Mouse (Mus musculus) frontal cortex, adult 2 months (tissue): Measurements from ENCODE around the gene Asb11. TPM values are rescaled to one million over a fixed set of nuclear protein-coding genes. Genes with fewer than 3 reads are reported as not detected.

Experiments
- DNase-seq, 2 experiments: peaks; one replicate each; pipeline ENCODE4 v3.0.0; 2022; ENCODE audit warnings: low spot score in 1 of 2; ENCODE audit errors: extremely low spot score in 1 of 2
- polyA plus RNA-seq: library from polyadenylated mRNA; depleted of rRNA; stranded (reverse); fragments of >200 nt; gene quantifications from 2 replicates; pipeline ENCODE4 v1.2.3, GENCODE M21; 2012; rRNA removed

The Asb11 gene
- 5.0 and 5.6 TPM in 2 replicates for polyA plus RNA-seq

DNA sequence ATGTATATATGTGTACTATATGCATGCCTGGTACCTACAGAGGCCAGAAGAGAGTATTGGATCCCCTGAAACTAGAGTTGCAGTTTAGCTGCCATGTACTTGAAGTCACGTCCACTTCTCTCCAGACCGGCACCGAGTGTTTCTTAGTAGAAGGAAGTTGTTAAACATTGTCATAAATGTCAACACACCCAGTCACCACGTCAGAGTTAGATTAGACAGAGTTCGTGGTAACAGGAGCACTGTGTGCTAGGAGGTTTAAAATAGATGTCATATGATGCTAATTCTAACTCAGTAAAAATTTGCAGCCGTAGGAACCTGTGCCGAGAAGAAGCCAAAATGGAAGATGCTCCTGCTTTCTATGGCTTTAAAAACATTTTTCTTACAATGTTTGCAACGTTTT lies at the start of gene Asb11:
Asb11 (plus strand) TSS at position 286 of the 400 bp plus-strand sequence.
- DNase-seq, result no peak

DNA sequence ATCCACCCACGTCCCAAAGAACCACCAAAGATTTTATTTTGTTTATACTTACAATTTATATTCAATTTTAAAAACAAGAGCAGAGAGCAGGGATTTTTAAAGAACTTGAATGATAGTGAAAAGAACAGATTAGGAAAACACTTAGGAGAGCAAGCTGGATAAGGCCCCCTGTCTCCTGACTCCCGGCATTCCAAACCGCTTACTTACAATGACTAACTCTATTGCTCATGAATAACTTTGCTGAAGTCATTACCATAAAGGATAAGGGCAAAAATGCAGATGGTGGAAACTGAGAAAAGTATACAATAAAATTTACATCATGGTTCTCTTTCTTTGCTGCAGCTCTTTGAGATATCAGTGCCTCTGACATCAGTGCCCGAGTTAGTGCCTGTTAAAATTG lies 42.7 kb upstream of the Asb11 start:
- DNase-seq, result no peak

DNA sequence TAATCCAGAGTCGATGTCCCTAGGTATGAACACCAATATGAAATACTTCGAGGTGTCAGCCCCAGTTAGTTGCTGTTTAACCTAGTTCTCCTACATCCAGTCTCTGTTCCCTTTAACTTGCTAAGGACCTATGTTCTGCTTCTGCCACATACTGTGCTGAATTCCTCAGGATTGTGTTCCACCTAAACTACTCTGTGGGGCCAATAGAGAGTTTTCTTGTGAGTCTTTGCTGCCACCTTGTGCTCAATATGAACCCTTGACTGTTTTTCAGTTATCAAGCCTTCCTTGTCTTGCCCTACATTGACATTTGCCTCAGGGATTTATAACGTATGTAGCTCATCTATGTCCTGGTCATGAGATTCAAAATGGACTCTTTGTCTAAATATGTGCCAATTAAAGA lies 38.3 kb upstream of the Asb11 start:
- DNase-seq, result peak in 1 of 2 experiments; percentile 50

DNA sequence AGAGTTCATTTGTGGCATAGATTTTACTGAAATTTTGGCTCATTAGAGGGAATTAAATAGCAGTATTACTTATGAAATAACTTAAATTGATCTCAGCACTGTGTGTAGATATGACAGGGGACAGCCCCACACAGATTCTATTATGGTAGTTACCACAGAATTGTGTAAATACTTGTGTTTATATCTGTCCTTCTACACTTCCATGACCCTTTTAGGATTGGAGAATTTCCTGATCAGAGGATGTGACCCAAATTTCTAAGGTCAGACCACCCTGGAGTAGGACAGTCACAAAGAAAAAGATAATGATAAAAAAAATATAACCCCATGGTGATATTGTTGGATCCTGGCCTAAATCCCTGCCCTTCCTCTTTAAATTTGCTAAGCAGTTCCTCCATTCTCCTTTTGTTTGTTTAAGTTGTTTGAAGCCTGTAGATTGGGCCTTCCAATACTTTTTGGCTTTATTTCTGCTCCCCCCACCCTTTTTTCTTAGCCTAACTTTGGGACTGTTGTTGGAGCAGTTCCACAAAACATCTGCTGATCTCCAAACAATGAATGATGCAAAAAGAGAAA lies 31.6 kb upstream of the Asb11 start:
- no peak for DNase-seq

DNA sequence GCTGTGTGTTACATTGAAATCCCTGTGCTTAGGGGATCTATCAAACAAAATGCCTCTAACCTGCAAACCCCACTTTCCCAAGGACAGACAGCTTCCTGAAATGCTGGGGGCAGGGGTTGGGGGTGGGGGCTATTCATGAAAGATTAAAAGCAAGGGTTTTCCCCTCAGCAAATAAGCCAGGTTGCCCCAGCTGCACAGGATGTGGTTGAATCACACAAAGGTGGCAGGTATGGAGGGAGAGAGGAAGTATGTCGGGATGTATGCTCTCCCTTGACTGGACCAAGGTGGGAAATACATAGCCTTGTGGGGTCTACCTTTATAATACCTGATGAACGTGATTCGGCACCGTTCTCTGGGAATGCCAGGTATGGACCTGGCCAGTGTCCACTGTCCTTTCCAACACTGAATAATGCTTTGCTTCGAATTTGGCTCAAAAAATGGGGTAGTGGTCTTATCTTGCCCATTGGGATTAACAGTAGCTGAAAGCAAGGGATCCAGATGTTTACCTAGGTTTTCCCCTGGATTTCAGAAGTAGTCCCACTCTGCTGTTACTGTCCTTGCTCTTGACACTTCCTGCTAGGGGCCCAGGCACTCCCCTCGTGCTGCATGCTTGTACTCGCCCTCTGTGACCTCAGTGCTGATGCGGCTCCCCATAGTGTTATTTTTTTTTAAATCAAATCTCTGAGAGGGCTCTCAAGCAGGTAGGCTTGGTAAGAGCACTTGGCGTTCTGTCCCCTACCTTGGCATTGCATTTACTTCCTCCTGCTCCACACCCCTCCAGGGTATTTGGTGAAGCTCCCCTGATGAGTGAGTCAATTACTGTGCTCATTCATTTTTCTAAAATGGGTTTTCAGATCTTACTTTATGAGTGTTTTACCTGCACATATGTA lies 30.4 kb upstream of the Asb11 start:
- DNase-seq, result no peak

DNA sequence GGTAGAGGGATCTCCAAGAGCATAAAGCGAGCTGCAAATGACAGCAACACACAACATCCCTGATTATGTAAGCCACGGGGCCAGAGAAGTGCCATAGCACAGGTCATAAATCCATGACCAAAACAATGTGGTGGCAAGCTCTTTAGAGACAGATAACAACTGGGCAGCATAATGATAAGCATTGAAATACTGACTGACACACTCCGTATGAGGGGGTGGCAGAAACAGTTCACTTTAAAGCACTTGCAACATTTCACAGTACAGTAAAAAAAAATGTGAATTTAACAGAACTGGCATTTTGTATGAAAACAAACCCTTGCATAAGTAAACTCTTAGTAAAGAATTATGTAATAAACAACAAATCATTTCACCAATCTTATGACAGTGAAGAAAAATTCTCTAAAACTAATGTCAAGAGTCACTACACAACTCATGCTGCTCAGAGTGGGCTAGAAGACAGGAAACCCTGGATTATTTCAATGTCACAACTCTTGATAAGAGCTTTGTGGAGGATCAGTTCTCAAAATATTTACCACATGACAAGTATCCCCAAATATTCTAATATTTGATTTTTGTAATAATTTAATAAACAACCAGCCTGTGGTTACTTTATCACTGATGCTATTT lies 28.4 kb upstream of the Asb11 start:
- no peak for DNase-seq

DNA sequence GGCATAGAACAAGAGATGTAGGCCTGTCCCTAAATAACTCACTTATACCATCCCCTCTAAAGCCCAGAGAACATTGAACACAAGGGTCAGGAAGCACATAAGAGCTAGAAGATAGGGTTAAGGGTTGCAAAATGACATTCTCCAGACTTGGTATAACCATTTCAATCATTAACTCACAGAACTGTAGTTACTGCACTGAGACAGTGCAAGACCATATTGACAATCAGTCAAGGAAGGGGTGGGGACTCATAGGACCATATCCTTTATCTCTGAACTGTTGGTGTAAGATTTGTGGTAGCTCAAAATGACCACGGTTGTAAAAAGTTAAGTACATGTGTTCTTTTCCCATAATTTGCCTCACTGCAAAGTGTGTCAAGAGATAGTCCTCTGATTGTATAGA lies 26.2 kb upstream of the Asb11 start:
- DNase-seq, result no peak

DNA sequence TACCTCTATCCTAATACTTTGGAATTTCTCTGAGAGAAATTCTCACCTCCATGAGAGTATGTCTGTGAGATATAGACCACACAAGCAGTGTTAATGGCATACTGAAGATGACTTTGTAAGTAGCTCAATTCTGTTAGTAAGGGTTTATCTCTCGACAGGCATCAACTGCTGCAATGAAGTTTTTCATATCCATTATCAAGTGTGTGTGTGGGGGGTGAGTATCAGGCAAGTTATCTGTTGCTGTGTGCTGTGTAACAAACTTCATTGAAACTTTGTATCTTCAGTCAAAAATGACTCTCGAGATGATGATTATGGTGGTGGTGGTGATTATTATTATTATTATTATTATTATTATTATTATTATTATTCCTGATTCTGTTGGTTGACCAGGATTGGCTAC lies 20.0 kb upstream of the Asb11 start:
- no peak for DNase-seq

DNA sequence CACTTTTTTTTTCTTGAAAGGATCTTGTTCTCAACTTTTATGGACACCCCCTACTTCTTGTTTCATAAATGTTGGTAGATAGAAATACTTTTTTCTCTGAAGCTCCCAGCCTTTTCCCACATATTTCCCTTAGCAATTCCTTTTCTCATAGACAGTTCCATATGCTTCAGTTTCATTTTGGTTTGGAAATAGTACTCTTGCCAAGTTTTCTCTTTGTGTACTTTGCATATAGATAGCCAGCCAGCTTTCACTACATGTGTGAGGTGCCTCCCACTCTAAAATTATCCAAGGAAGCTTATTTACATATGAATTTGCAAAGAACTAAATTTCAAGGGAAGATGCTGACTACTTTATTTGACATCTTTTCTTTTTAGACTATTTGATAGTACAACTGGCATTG lies 18.8 kb upstream of the Asb11 start:
- DNase-seq, result peak; percentile 26 to 48

DNA sequence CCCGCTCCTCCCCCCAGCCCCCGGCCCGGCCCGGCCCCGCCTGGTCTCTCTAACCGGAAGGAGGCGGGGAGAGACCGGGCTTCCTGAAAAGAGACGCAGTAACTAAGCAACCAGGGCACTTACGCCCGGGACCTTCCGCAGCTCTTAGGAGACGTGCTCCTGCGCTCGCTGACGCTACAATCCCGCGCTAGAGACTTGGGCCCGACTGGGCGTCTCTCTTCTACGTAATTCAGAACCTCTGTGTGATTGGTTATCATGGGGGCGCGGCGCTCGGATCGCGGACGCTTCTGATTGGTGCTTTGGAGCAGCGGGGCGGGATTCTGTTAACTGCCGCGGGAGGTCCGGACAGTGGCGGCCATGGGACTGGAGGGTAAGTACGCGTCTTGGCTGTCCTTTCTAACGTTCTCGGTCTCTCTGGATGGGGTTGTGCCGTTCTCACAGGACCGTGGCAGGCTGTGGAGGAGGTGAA lies 17.3 kb upstream of the Asb11 start, which contains the start of gene Piga:
Piga (plus strand) TSS at position 317 of the 469 bp plus-strand sequence.
- DNase-seq, result peak; percentile 93 to 94

DNA sequence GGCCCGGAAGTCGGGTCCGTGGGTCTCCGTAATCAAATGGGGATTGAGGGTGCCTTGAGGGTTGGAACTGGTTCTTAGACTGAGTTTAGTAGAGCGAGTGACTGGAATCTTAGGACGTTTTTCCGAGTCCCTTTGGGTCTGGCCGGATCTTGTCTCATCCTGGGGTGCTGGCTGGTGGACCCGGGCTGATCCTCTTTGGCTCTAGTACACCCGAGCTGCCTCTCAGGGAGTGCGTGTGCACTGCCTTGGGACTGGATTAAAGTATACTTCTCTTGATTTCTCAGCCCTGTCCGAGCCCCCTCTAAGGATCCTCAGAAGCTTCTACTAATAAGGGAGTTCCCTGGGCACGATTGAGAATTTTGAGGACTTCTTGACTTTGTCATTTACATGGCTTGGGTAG lies 16.8 kb upstream of the Asb11 start:
- DNase-seq, result no peak

DNA sequence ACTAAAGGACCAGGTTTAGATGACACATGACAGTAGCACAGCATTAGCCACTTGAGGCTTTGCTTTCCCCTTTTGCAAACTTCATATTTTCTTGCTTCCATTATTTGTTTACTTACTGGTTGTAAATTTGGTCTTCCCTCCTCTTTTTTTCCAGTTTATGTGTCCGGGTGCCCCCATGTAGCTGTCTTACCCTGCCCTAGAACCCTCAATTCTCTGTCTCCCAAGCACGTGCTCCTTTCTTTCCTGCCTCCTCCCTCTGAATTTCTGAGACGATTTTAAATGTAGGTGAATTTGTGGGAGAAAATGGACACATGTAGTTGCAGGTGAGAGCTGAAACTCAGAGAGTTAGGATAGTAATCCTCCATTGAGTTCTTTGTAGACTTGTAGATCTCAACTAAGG lies 16.3 kb upstream of the Asb11 start:
- DNase-seq, result no peak

DNA sequence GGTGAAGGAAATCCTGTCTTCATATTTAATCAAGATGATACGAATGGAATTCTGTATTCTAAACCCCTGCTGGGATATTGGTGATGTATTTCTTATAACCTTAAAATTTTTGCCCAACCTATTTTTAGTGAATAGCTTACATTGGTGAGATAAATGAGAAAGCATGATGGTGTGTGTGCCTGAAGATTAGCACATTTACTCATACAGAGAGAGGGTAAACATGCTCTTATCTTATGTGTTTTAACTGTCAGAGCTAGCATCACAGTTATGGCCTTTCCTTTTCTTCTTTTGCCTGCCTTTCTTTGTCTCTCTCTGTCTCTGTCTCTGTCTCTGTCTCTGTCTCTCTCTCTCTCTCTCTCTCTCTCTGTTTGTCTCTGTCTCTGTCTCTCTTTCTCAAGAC lies 12.0 kb upstream of the Asb11 start:
- DNase-seq, result no peak

DNA sequence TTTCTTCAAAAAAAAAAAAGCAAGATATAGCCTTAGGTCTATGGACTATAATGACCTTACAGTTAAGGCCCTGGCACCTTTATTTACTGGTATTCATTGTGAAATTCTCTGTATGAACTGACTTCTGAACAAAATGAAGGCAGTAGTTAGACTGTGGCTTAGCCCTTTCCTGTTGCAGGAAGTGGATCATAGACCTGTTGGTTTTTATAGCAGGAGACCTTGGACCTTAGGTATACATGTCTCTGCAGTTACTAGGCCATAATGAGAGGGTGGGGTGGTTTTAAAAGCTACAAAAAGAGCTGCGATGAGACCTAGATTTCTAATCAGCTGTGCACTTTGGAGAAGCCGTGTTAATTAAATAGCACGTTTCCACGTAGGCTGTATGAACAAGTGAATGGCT lies 9.5 kb upstream of the Asb11 start:
- no peak for DNase-seq

DNA sequence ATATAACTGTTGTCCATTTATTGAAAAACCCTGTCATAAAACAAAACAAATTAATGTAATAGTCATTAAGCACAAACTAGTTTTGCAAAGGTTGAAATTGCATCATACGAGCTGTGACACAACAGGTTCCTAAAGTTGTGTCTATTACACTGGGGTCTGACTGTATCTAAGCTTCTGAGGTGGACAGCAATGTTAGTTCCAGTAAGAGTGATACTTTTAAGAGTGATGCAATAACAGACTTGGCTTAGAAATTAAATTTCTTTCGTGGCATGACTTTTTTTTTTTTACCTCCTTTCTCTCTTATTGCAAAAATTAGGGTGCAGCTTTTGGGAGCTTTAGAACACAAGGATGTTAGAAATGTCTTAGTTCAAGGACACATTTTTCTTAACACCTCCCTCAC lies 8.6 kb upstream of the Asb11 start:
- DNase-seq, result no peak

DNA sequence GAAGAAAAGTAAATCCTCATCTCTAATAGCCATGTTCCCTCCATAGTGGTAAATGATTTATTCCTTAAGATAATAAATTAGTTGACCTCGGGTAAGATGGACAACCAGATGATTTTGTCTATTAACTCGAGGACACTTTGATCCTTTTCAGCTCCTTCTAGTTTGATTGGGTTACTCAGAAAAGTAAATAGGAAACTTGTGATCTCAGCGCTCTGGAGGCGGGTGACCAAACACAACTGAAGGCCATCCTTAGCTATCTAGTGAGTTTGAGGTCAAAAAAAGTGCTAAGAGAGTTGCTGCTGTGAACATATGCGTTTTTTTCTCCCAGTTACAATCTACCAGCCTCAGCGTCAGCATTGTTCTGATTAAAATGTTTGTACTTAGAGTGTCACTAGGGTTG lies 6.2 kb upstream of the Asb11 start:
- DNase-seq, result no peak

DNA sequence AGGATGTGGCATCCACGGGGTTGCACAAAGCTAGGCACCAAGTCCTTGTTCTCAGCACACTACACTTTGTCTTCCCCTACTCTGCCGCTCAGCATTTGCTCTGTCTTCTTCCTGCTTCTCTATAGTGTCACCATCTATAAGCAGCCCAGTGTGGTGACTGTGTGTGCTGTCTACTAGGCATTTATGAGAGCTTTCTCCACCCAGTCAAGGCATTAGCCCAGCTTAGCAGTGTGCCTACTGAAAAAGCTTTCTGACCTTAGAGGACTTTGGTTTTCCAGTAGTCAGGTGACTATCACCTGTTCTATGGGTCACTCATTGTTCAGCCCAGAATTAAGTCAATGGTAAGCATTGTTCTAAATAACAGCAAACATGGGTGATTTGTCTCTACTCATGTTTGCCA lies 5.7 kb upstream of the Asb11 start:
- DNase-seq, result no peak

DNA sequence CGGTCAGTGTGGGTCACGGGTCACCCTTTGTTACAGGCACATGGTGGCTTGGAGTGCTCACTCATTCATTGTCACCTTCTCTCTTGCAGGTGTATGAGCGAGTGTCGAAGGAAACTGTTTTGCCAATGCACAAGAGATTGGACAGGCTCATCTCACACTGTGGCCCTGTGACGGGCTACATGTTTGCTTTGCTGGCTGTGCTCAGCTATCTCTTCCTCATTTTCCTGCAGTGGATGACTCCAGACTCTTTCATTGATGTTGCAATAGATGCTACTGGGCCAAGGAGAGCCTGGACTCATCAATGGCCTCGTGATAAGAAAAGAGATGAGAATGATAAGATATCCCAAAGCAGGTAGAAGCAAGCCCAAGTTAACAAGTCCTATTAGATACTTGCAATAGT lies 5.3 kb upstream of the Asb11 start:
- DNase-seq, result no peak

DNA sequence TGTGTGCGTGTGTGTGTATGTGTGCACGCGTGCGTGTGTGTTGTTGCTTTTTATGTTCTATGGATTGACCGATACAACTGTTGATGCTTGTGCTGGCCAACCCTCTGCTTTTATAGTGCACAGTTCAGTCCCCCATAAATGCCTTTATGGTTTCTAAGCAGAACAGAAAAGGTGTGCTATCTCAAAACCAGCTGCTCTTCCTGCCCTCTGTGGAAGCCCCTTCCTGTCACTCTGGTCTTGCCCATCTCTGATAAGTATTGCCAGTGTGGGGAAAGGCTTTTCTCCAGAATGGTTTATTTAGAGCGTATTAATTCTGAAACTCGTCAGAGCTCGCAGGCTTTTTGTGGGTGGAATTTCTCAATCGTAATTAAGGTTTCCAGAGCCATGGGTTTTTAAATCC lies 4.1 kb upstream of the Asb11 start:
- DNase-seq, result no peak

DNA sequence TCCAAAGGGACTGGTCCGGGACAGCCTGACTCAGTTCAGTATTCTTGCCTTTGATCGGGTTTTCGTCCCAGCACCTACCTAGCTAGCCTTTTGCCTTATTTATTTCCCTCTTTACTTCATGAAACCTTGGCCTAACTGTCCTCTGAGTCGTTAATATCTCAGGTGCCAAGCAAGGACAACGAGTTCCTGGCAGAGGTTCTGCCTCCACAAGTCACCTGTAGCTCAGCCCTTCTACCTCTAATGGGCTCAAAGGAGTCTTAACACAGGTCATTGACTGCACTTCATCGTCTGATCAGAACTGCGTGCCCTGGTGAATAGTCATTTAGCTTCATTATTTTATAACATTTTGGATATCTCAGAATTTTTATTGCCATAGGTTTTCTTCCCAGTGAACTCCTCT lies 2.7 kb downstream of the Asb11 start:
- no peak for DNase-seq

DNA sequence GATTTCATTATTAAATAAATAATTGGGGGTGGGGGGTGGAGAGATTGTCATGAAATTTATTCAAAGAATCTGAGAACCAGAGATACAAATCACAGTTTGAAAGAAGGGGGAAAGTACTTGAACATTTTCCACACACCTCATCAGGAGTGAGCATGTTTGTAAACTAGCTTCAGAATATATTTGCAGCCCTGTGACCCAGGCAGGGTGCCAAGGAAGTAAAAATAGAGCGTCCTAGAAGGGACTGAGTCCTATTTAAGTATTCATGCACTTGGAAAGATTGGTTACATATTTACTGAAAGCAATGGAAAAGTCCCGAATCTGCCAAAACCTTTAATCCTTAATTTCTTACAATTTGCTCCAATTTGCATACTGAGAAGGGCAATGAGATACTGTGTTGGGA lies 3.3 kb downstream of the Asb11 start:
- DNase-seq, result no peak

DNA sequence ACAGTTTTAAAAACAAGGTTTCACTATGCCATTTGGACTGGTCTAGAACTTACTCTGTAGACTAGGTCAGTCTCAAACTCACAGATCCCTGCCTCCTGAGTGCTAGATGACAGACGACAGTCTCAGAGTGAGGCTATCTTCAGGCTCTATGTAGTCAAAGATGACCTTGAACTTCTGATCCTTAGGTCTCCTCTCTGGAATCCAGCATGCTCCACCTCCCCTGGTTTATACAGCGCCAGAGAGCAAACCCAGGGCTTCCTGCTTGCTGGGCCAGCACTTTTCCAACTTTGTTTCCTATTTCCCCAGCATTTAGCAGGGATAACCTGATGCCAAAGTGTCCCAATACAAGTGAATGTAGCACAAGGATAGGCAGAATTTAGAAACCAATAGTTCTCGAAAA lies 3.9 kb downstream of the Asb11 start:
- DNase-seq, result no peak
